In genomic region chr3:137807423-137807822, GRCm38 (mm10) we compare ENCODE assay signal across 26 mouse cellular contexts. TPM values are rescaled to one million over a fixed set of nuclear protein-coding genes. Genes with fewer than 3 reads are reported as not detected.
DNase-seq lines count a peak whose midpoint lies in the region; ATAC-seq and TF ChIP-seq lines count a peak whose summit lies in the region.
"Had no signal": no experiment of that assay in that cellular context is flagged by ENCODE, and none has a peak within 500 bp of the region (broad histone marks: within the 10 kb centered on the region; RNA-seq: fewer than 3 reads in every experiment).

No protein-coding gene starts in this region.

- no peak for TF ChIP-seq EP300 in MEL (IDR thresholded peaks at IDR 0.05; ENCODE audit: low read depth in 1 of 2, low read length in 2 of 2)

- no peak overlapping the region for H3K27ac ChIP-seq in intestine, embryonic 15.5 days
- H3K27ac ChIP-seq in intestine, postnatal 0 days (ENCODE audit: low read depth, low read length) = no peak overlapping the region
- peak overlapping the region; percentile 32 for H3K27ac ChIP-seq in kidney, embryonic 15.5 days
- H3K27ac ChIP-seq in kidney, adult 2 months (ENCODE audit: insufficient read depth, low read depth, low read length) = no peak overlapping the region
- H3K27ac ChIP-seq in MEL (ENCODE audit: control insufficient read depth, low read depth, low read length) = peak overlapping the region; percentile 63
- H3K27ac ChIP-seq: embryonic facial prominence, embryonic 13.5 days; embryonic facial prominence, embryonic 15.5 days; forebrain, embryonic 10.5 days; forebrain, embryonic 12.5 days had no signal

- TF ChIP-seq POLR2A in kidney, adult 2 months (IDR thresholded peaks at IDR 0.05; ENCODE audit: low read depth, low read length) = no peak
- no peak for TF ChIP-seq POLR2A in MEL (IDR thresholded peaks at IDR 0.05; ENCODE audit: control insufficient read depth in 1 of 2, insufficient read depth in 1 of 2, low read depth in 1 of 2, low read length in 2 of 2, poor library complexity in 1 of 2)

- peak; percentile 56; the same call in 1 of the 2 replicates for ATAC-seq in intestine, embryonic 15.5 days
- ATAC-seq in intestine, postnatal 0 days = no peak
- ATAC-seq in kidney, embryonic 15.5 days (replicated peaks; ENCODE audit: low FRiP score) = peak; percentile 60
- ATAC-seq: CD4-positive, CD25-positive, alpha-beta regulatory T cell, adult 4 months; forebrain, embryonic 14.5 days; forebrain, embryonic 16.5 days had no signal

- TF ChIP-seq RAD21 in MEL (IDR thresholded peaks at IDR 0.05; ENCODE audit: low read depth, low read length) = no peak

- no peak for TF ChIP-seq CTCF in intestine, postnatal 0 days (IDR thresholded peaks at IDR 0.05; ENCODE audit: low read depth)
- no peak for TF ChIP-seq CTCF in kidney, adult 2 months (conservative IDR thresholded peaks at IDR 0.05; ENCODE audit: insufficient read depth, insufficient read length, low read depth, low read length)
- no peak for TF ChIP-seq CTCF in MEL (IDR thresholded peaks at IDR 0.05 in 2 of 3, conservative IDR thresholded peaks at IDR 0.05 in 1 of 3; ENCODE audit: control insufficient read depth in 1 of 3, insufficient read depth in 1 of 3, low read depth in 2 of 3, low read length in 3 of 3, poor library complexity in 1 of 3, severe bottlenecking in 1 of 3)

- no peak overlapping the region for H3K4me3 ChIP-seq in intestine, embryonic 15.5 days (replicated peaks)
- H3K4me3 ChIP-seq in intestine, postnatal 0 days (ENCODE audit: low read depth, low read length) = no peak overlapping the region
- H3K4me3 ChIP-seq in kidney, embryonic 15.5 days (replicated peaks) = no peak overlapping the region
- H3K4me3 ChIP-seq in kidney, adult 2 months (ENCODE audit: insufficient read depth, low read depth, low read length) = no peak overlapping the region
- H3K4me3 ChIP-seq in MEL (ENCODE audit: control insufficient read depth in 1 of 2, insufficient read depth in 1 of 2, low read depth in 2 of 2, low read length in 2 of 2) = peak overlapping the region in 1 of 2 experiments; percentile 16; a peak in 2 of 4 replicates
- H3K4me3 ChIP-seq: embryonic facial prominence, embryonic 13.5 days; embryonic facial prominence, embryonic 15.5 days; erythroblast, embryonic 14.5 days; forebrain, embryonic 10.5 days; forebrain, embryonic 12.5 days had no signal

- H3K4me2 ChIP-seq in intestine, embryonic 15.5 days (replicated peaks) = no peak overlapping the region
- H3K4me2 ChIP-seq in intestine, postnatal 0 days (replicated peaks; ENCODE audit: low read depth) = no peak overlapping the region
- no peak overlapping the region for H3K4me2 ChIP-seq in kidney, embryonic 15.5 days
- H3K4me2 ChIP-seq: embryonic facial prominence, embryonic 13.5 days; embryonic facial prominence, embryonic 15.5 days; forebrain, embryonic 12.5 days had no signal

- no peaks in the 10 kb centered on the region for H3K27me3 ChIP-seq in intestine, embryonic 15.5 days (replicated peaks)
- H3K27me3 ChIP-seq in intestine, postnatal 0 days (replicated peaks; ENCODE audit: control insufficient read depth, insufficient read depth, low read length) = no peaks in the 10 kb centered on the region
- H3K27me3 ChIP-seq in kidney, embryonic 15.5 days = no peaks in the 10 kb centered on the region
- no peaks in the 10 kb centered on the region for H3K27me3 ChIP-seq in kidney, adult 2 months (replicated peaks; ENCODE audit: control insufficient read depth, insufficient read depth, low read length)
- no peaks in the 10 kb centered on the region for H3K27me3 ChIP-seq in MEL (ENCODE audit: control insufficient read depth in 1 of 2, insufficient read depth in 2 of 2, low read length in 2 of 2)
- H3K27me3 ChIP-seq: CH12.LX; embryonic facial prominence, embryonic 13.5 days; embryonic facial prominence, embryonic 15.5 days; forebrain, embryonic 12.5 days had no signal

- no peak for DNase-seq in kidney, adult 2 months
- peak; percentile 30 for DNase-seq in MEL (ENCODE audit: low read depth, low spot score)
- DNase-seq: adrenal gland, adult 2 months; adrenal gland, postnatal 10 days; adrenal gland, postnatal 25 days; B cell, adult 2 months; cerebellum, adult 11 months; cerebellum, adult 18-20 months; cerebellum, adult 8-10 months; cerebellum, adult 9-11 months; cerebellum, postnatal 14 days; cerebellum, postnatal 36 days; embryo, embryonic 11 days had no signal

- H3K9ac ChIP-seq in intestine, embryonic 15.5 days = no peak overlapping the region
- H3K9ac ChIP-seq in intestine, postnatal 0 days (ENCODE audit: low read depth, low read length) = no peak overlapping the region
- H3K9ac ChIP-seq in kidney, embryonic 15.5 days = no peak overlapping the region
- peak overlapping the region; percentile 48 for H3K9ac ChIP-seq in MEL (ENCODE audit: control insufficient read depth, low read depth, low read length, poor library complexity, severe bottlenecking)
- H3K9ac ChIP-seq: embryonic facial prominence, embryonic 13.5 days; embryonic facial prominence, embryonic 15.5 days; forebrain, embryonic 12.5 days had no signal

- no peaks in the 10 kb centered on the region for H3K36me3 ChIP-seq in intestine, embryonic 15.5 days
- no peaks in the 10 kb centered on the region for H3K36me3 ChIP-seq in intestine, postnatal 0 days (ENCODE audit: control insufficient read depth, insufficient read depth)
- H3K36me3 ChIP-seq in kidney, embryonic 15.5 days = no peaks in the 10 kb centered on the region
- H3K36me3 ChIP-seq in kidney, adult 2 months (ENCODE audit: control insufficient read depth, insufficient read depth, low read length) = no peaks in the 10 kb centered on the region
- H3K36me3 ChIP-seq in MEL (ENCODE audit: control insufficient read depth in 1 of 2, insufficient read depth in 2 of 2, low read length in 2 of 2) = peaks cover 0 to 24% of the 10 kb centered on the region in 2 experiments; a peak in 2 of 4 replicates
- H3K36me3 ChIP-seq: embryonic facial prominence, embryonic 13.5 days; embryonic facial prominence, embryonic 15.5 days; forebrain, embryonic 10.5 days; forebrain, embryonic 12.5 days; G1E had no signal

- no peaks in the 10 kb centered on the region for H3K9me3 ChIP-seq in intestine, embryonic 15.5 days
- H3K9me3 ChIP-seq in intestine, postnatal 0 days (ENCODE audit: control insufficient read depth) = no peaks in the 10 kb centered on the region
- no peaks in the 10 kb centered on the region for H3K9me3 ChIP-seq in kidney, embryonic 15.5 days (replicated peaks)
- no peaks in the 10 kb centered on the region for H3K9me3 ChIP-seq in MEL (replicated peaks; ENCODE audit: insufficient read depth, low read length)
- H3K9me3 ChIP-seq: embryonic facial prominence, embryonic 13.5 days; embryonic facial prominence, embryonic 15.5 days; forebrain, embryonic 10.5 days; forebrain, embryonic 12.5 days; G1E had no signal

- WGBS in intestine, embryonic 15.5 days = 38% methylated on average over 1 of the region's 1 CpGs
- WGBS in intestine, postnatal 0 days = 32% methylated on average over 1 of the region's 1 CpGs
- WGBS in kidney, embryonic 15.5 days = 28% methylated on average over 1 of the region's 1 CpGs
- WGBS in kidney, adult 2 months = 40% methylated on average over 1 of the region's 1 CpGs

- H3K79me2 ChIP-seq in MEL (ENCODE audit: control insufficient read depth, insufficient read depth, low read length, poor library complexity) = no peaks in the 10 kb centered on the region

- no peaks in the 10 kb centered on the region for H3K4me1 ChIP-seq in intestine, embryonic 15.5 days (replicated peaks)
- H3K4me1 ChIP-seq in intestine, postnatal 0 days (replicated peaks; ENCODE audit: control insufficient read depth, insufficient read depth, low read length) = no peaks in the 10 kb centered on the region
- peaks cover 14% of the 10 kb centered on the region for H3K4me1 ChIP-seq in kidney, embryonic 15.5 days
- H3K4me1 ChIP-seq in kidney, adult 2 months (ENCODE audit: control insufficient read depth, insufficient read depth, low read length) = peaks cover 7% of the 10 kb centered on the region
- peaks cover 22 to 24% of the 10 kb centered on the region in 2 experiments for H3K4me1 ChIP-seq in MEL (ENCODE audit: control insufficient read depth in 1 of 2, insufficient read depth in 2 of 2, low read length in 2 of 2)
- H3K4me1 ChIP-seq: embryonic facial prominence, embryonic 13.5 days; embryonic facial prominence, embryonic 15.5 days; forebrain, embryonic 10.5 days; forebrain, embryonic 12.5 days had no signal

TF ChIP-seq in MEL, 35 proteins besides CTCF, POLR2A, EP300 and RAD21:
- TF ChIP-seq CHD1 (IDR thresholded peaks at IDR 0.05; ENCODE audit: low read depth, low read length) (no peak), USF1 (IDR thresholded peaks at IDR 0.05; ENCODE audit: low read depth, low read length) (peak; percentile 38; the same call in 1 of the 2 replicates)

RNA-seq across cellular contexts. Expression of gene H2afz, which starts 56.9 kb away (rescaled TPM):
- polyA plus RNA-seq in intestine, embryonic 15.5 days (2015; fragmentation: Nextera tagmentation; extraction: Ambion mirVana) = 1,494 and 1,747 TPM in 2 replicates
- polyA plus RNA-seq in intestine, postnatal 0 days (2015; fragmentation: Nextera tagmentation; extraction: Ambion mirVana) = 922 and 974 TPM in 2 replicates
- 2,163 and 2,393 TPM in 2 replicates for polyA plus RNA-seq in kidney, embryonic 15.5 days (2015; fragmentation: Nextera tagmentation; extraction: Ambion mirVana)
- polyA plus RNA-seq in kidney, adult 2 months (2012; rRNA removed) = 365 and 439 TPM in 2 replicates
- total RNA-seq in MEL (2012; rRNA removed) = 1,732 and 2,078 TPM in 2 replicates
- 1,000 to 10,000 TPM; 1,006 to 3,472 TPM for polyA plus RNA-seq in MEL (2012; ENCODE audit: insufficient read depth in 1 of 2, insufficient read length in 2 of 2, low read depth in 1 of 2, low replicate concordance in 2 of 2, missing spikeins in 1 of 2)

Comparison
In these comparisons a context has a peak if more than half of its experiments do, and no peak if none do; other contexts are left out.
1. H3K27ac ChIP-seq: peak in kidney, embryonic 15.5 days (single experiment) and MEL (single experiment); none in intestine, embryonic 15.5 days (single experiment), intestine, postnatal 0 days (single experiment) and kidney, adult 2 months (single experiment).